Mouse (Mus musculus): ENCODE data around the gene Prkcb. TPM values are rescaled to one million over a fixed set of nuclear protein-coding genes. Genes with fewer than 3 reads are reported as not detected.

Gene Prkcb
- polyA plus RNA-seq, 1 experiment from 2014 or later, result 2.1 TPM

DNA sequence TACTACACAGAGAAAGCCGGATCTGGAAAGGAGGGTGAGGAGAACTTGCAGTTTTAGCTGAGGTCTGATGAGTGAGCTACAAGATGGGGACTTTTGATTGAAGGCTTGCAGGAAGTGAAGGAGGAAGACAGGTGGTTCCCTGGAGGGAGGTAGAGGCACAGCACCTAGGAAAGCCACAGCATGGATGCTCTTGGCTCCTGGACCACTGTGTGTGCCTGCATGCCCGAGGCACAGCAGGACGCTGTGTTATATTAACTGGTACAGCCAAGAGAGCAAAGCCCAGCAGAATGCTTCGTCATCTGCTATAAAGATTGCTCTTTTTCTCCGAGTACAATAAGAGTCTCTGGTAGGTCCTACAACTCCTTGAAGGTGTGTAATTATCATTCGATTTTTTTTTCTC is 188.1 kb downstream of the Prkcb start:
- no peaks in the 10 kb centered on the region for H3K27me3 ChIP-seq (ENCODE audit: insufficient read depth, low read length)
- no peak overlapping the region for H3K27ac ChIP-seq
- WGBS, result 80% methylated on average over 6 of the region's 6 CpGs
- no peak for DNase-seq (ENCODE audit: low spot score)
- no peak overlapping the region for H3K4me3 ChIP-seq (replicated peaks; ENCODE audit: low read depth, low read length)
- no peaks in the 10 kb centered on the region for H3K4me1 ChIP-seq (replicated peaks; ENCODE audit: insufficient read depth, low read length)
- H3K9ac ChIP-seq (ENCODE audit: low read depth, low read length), result no peak overlapping the region
- H3K9me3 ChIP-seq (replicated peaks; ENCODE audit: low read length), result no peaks in the 10 kb centered on the region
- no peak for TF ChIP-seq CTCF (IDR thresholded peaks at IDR 0.05; ENCODE audit: low read depth)
- ATAC-seq (replicated peaks; ENCODE audit: low FRiP score, low read depth), result no peak
- no peaks in the 10 kb centered on the region for H3K36me3 ChIP-seq (ENCODE audit: insufficient read depth, low read length)
- no peak overlapping the region for H3K4me2 ChIP-seq (ENCODE audit: low read length)

- DNase-seq (ENCODE audit: low spot score) (no peak), ATAC-seq (replicated peaks; ENCODE audit: low FRiP score, low read depth) (no peak)
- Histone ChIP-seq H3K4me2 (ENCODE audit: low read length) (no peak overlapping the region), H3K4me1 (replicated peaks; ENCODE audit: insufficient read depth, low read length) (no peaks in the 10 kb centered on the region), H3K36me3 (ENCODE audit: insufficient read depth, low read length) (no peaks in the 10 kb centered on the region), H3K9me3 (replicated peaks; ENCODE audit: low read length) (no peaks in the 10 kb centered on the region), H3K27me3 (ENCODE audit: insufficient read depth, low read length) (no peaks in the 10 kb centered on the region), H3K9ac (ENCODE audit: low read depth, low read length) (no peak overlapping the region), H3K27ac (no peak overlapping the region), H3K4me3 (replicated peaks; ENCODE audit: low read depth, low read length) (no peak overlapping the region)
- no peak for TF ChIP-seq CTCF (IDR thresholded peaks at IDR 0.05; ENCODE audit: low read depth)
- 48% methylated on average over 7 of the region's 7 CpGs for WGBS
Observed at GRCm38 (mm10) chr7:122477118-122477517, 188.6 kb downstream of the Prkcb start.

- ATAC-seq (replicated peaks; ENCODE audit: low FRiP score, low read depth) (no peak), DNase-seq (ENCODE audit: low spot score) (peak; percentile 3)
- no peak for TF ChIP-seq CTCF (IDR thresholded peaks at IDR 0.05; ENCODE audit: low read depth)
- H3K4me1 ChIP-seq (replicated peaks; ENCODE audit: insufficient read depth, low read length), result no peaks in the 10 kb centered on the region
- no peak overlapping the region for H3K27ac ChIP-seq
- H3K4me3 ChIP-seq (replicated peaks; ENCODE audit: low read depth, low read length), result no peak overlapping the region
- 12% methylated on average over 21 of the region's 21 CpGs for WGBS
- no peaks in the 10 kb centered on the region for H3K36me3 ChIP-seq (ENCODE audit: insufficient read depth, low read length)
- no peaks in the 10 kb centered on the region; the same call in 1 of the 2 replicates for H3K27me3 ChIP-seq (ENCODE audit: insufficient read depth, low read length)
- no peak overlapping the region for H3K9ac ChIP-seq (ENCODE audit: low read depth, low read length)
- no peaks in the 10 kb centered on the region for H3K9me3 ChIP-seq (replicated peaks; ENCODE audit: low read length)
- H3K4me2 ChIP-seq (ENCODE audit: low read length), result no peak overlapping the region
Observed at GRCm38 (mm10) chr7:122477566-122478564, 189.3 kb downstream of the Prkcb start.

DNA sequence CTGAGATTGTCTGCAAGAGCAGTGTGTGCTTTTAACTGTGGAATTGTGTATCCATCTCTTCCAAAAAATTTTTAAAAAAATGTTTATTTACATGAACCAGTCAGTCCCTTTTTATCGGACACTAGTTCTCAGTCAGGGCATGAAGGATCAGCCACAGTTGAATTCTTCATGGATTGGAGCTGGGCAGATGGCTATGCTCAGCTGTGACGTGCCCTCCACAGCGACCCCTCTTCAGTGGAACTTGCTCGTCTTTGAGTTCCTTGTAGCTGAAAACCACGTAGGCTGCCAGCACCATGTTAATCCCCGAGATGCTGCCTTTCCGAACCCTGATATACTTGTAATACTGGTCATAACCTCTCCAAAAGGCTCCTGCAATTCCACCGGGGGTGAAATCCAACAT is 195.4 kb downstream of the Prkcb start:
- Histone ChIP-seq H3K4me2 (ENCODE audit: low read length) (no peak overlapping the region), H3K4me3 (replicated peaks; ENCODE audit: low read depth, low read length) (no peak overlapping the region), H3K9ac (ENCODE audit: low read depth, low read length) (no peak overlapping the region), H3K9me3 (replicated peaks; ENCODE audit: low read length) (no peaks in the 10 kb centered on the region), H3K4me1 (replicated peaks; ENCODE audit: insufficient read depth, low read length) (no peaks in the 10 kb centered on the region), H3K27me3 (ENCODE audit: insufficient read depth, low read length) (no peaks in the 10 kb centered on the region; the same call in 1 of the 2 replicates), H3K27ac (no peak overlapping the region), H3K36me3 (ENCODE audit: insufficient read depth, low read length) (no peaks in the 10 kb centered on the region)
- TF ChIP-seq CTCF (IDR thresholded peaks at IDR 0.05; ENCODE audit: low read depth), result no peak
- ATAC-seq (replicated peaks; ENCODE audit: low FRiP score, low read depth) (no peak), DNase-seq (ENCODE audit: low spot score) (no peak)
- 65% methylated on average over 8 of the region's 8 CpGs for WGBS

DNA sequence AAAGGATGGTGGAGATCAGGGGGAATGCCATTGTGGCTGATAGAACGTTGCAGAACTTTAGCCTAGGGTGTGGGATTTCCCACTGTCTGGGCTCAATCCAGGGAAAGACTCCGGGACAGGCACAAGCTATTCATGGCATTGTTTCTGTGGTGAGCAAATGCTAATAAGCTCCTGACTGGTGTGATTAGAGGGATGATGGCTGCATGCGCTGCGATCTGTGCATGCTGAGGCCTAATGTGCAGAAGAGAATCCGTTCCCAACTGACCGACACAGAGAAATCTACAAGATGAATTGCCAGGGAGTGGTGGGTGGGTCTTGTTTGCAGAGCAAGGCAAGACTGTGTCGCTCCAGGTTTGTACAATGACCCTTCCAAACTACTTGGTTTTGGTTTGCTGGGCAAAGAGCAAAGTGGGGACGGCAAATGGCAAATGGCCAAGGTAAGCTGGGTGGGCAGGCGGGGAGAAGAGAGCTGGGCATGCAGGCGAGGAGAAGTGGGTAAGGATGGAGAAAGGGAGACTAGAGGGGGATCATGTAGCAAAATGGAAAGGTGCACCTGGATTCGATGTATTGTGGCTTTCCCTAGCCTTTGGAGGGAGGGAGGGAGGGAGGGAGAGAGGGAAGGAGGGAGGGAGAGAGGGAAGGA is 199.5 kb downstream of the Prkcb start:
- Histone ChIP-seq H3K9me3 (replicated peaks; ENCODE audit: low read length) (no peaks in the 10 kb centered on the region), H3K27ac (no peak overlapping the region), H3K36me3 (ENCODE audit: insufficient read depth, low read length) (no peaks in the 10 kb centered on the region), H3K27me3 (ENCODE audit: insufficient read depth, low read length) (no peaks in the 10 kb centered on the region), H3K4me2 (ENCODE audit: low read length) (no peak overlapping the region), H3K4me3 (replicated peaks; ENCODE audit: low read depth, low read length) (no peak overlapping the region), H3K9ac (ENCODE audit: low read depth, low read length) (no peak overlapping the region), H3K4me1 (replicated peaks; ENCODE audit: insufficient read depth, low read length) (no peaks in the 10 kb centered on the region)
- ATAC-seq (replicated peaks; ENCODE audit: low FRiP score, low read depth), result no peak
- WGBS, result 57% methylated on average over 11 of the region's 11 CpGs
- no peak for DNase-seq (ENCODE audit: low spot score)
- TF ChIP-seq CTCF (IDR thresholded peaks at IDR 0.05; ENCODE audit: low read depth), result no peak

DNA sequence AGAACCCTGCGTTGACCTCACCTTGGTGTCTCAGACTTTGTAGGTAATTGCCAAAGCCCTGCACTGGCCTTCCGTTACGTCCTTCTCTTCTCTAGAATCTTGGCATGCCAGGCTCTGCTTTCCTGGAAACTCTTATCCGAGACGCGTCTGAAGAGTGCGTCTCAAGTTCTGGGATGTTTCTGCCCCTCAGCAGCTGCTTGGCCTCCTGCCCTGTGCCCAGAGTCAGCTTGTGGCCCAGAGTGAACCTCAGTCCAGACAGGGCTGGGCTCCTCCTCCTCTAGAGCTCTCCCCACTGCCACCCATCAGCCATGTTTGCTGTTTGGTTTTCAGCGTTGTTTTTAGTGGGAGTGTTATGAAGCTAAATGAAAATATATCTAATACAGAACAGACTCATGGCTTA is 203.5 kb downstream of the Prkcb start:
- Histone ChIP-seq H3K9ac (ENCODE audit: low read depth, low read length) (no peak overlapping the region), H3K9me3 (replicated peaks; ENCODE audit: low read length) (no peaks in the 10 kb centered on the region), H3K36me3 (ENCODE audit: insufficient read depth, low read length) (no peaks in the 10 kb centered on the region), H3K27me3 (ENCODE audit: insufficient read depth, low read length) (no peaks in the 10 kb centered on the region), H3K27ac (no peak overlapping the region), H3K4me3 (replicated peaks; ENCODE audit: low read depth, low read length) (no peak overlapping the region), H3K4me2 (ENCODE audit: low read length) (no peak overlapping the region), H3K4me1 (replicated peaks; ENCODE audit: insufficient read depth, low read length) (no peaks in the 10 kb centered on the region)
- 81% methylated on average over 8 of the region's 8 CpGs for WGBS
- no peak for TF ChIP-seq CTCF (IDR thresholded peaks at IDR 0.05; ENCODE audit: low read depth)
- ATAC-seq (replicated peaks; ENCODE audit: low FRiP score, low read depth), result no peak
- DNase-seq (ENCODE audit: low spot score), result no peak
